Mouse (Mus musculus): Measurements from ENCODE around the gene Dip2b. TPM values are rescaled to one million over a fixed set of nuclear protein-coding genes. Genes with fewer than 3 reads are reported as not detected.
A peak's percentile ranks its signal among the peaks of the same experiment; 100 is the strongest.

Dip2b gene
- total RNA-seq, 2 experiments from 2014 or later = 64.8 to 68.3 TPM

DNA sequence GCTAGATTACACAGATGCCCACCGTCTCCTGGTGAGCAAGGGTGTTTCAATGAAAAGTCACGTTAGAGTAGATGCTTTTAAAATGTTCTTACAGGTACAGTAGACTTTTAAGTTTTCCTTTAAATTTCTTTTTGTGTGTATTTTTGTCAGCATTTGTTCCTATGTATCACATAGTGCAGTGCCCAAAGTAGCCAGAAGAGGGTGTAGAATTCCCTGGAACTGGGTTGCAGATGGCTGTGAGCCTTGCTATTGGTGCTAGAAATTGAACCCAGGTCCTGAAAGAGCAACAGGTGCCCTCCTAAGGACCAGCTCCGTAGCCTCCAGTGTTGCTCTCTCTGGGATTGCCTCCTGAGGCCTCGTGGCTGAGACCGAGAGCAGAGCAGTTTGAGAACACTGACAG, 150.1 kb downstream of the Dip2b start:
- DNase-seq (ENCODE audit: low spot score in 2 of 2) = no peak
- intact Hi-C loops (cut with DNase I) = no loop called here

DNA sequence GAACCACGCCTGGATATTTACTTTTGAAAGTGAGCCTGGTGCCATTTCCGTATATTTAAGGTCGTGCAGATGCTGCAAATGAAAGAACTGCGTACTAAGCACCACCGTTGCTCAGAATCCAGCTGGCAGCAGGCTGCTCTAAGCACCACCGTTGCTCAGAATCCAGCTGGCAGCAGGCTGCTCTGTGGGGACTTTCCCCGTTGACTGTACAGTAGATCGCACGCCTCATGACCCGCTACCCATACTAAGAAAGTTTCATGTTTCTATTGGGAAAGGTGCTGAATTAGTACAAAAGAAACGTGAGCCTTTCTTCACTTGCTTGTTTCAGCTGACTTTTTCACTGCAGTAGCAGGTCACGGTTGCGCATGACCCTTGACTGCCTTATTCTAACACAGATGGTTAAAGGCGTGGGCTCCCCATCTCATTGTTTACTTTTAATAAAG, 150.5 kb downstream of the Dip2b start:
- intact Hi-C loops (cut with DNase I) = no loop called here
- no peak for DNase-seq (ENCODE audit: low spot score in 2 of 2)

DNA sequence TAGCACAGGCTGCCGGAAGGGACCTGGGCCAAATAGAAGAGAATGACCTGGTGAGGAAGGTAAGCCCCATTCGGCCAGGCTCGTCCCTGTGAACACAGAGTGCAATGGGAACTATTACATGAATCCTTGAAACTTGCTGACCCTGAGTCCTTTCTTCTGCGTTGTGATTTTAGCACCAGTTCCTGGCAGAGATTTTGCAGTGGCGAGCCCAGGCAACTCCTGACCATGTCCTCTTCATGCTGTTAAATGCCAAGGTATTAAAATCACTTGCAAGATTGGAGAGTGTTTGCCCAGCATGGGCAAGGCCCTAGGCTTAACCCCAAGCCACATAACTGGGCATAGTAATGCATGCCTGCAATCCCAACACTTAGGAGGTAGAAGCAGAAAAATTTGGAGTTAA, 151.6 kb downstream of the Dip2b start:
- no peak for DNase-seq (ENCODE audit: low spot score in 2 of 2)
- intact Hi-C loops (cut with DNase I) = no loop called here

DNA sequence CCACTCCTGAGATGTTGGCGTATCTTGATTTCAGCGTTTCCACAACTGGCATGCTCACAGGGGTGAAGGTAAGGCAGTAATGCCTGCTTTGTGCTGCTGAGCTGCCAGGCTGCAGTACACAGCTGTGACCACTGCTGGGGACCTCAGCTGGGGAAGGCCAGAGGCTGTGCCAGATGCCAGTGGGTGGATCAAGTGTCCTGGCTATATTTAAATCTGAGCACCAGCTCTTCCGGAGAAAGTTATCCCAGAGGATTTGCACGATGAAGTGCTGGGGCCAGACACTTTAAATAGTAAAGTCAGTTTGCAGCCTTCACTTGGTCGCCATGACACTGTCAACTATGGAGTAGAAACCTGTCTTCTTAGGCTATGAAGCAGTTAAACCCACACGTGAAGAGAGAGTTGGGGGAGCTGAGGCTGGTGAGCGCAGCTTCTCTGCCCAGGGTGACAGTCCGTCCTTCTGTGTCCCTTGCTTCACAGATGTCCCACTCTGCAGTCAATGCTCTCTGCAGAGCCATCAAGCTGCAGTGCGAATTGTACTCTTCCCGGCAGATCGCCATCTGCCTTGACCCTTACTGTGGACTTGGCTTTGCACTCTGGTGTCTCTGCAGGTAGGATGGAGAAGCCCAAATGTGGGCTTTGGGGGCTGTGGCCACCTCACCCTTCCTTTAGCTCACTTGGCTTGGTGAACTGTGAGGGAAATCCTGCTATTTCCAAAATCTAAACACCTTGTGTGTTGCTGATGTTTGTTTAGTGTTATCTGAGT, 160.7 kb downstream of the Dip2b start:
- DNase-seq (ENCODE audit: low spot score in 2 of 2) = peak; percentile 36 to 47
- intact Hi-C loops (cut with DNase I) = no loop called here

DNA sequence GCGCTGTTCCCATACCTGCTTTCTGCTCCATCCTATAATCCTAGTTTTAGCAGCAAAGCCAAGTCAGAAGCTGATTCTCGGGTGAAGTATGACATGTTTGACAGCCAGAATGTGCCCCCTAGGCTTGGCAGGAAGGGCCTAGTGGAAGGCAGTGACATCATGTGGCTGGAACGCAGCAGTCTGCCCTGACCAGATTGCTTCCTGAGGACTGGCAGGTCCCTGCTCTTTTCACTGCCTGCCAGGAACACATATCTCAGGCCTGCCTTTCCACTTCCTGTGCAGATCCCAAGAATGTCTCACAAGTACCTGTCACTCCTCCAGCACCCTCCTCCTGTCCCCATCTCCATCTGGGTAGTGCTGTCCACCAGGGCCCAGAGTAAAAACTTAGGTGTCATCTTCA, 161.3 kb downstream of the Dip2b start:
- intact Hi-C loops (cut with DNase I) = no loop called here
- DNase-seq (ENCODE audit: low spot score in 2 of 2) = no peak

DNA sequence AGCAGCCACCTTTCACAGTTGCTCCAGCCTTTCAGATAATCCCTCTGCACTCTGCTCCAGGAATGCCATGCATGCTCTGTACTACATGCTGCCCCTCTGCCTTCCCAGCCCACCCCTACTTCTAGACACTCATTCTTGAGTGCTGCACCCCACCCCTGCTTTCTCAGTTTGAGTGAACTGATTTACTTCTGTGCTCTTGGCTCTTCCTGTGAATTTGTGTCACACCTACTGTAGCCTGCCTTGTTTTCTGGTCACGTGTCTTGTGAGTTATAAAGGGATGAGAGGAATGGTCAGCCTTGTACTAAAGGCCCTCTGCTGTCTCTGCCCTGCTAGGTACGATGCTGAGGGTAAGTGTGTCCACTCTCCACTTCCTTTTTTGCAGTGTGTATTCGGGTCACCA, 163.3 kb downstream of the Dip2b start:
- intact Hi-C loops (cut with DNase I) = no loop called here
- DNase-seq (ENCODE audit: low spot score in 2 of 2) = no peak

DNA sequence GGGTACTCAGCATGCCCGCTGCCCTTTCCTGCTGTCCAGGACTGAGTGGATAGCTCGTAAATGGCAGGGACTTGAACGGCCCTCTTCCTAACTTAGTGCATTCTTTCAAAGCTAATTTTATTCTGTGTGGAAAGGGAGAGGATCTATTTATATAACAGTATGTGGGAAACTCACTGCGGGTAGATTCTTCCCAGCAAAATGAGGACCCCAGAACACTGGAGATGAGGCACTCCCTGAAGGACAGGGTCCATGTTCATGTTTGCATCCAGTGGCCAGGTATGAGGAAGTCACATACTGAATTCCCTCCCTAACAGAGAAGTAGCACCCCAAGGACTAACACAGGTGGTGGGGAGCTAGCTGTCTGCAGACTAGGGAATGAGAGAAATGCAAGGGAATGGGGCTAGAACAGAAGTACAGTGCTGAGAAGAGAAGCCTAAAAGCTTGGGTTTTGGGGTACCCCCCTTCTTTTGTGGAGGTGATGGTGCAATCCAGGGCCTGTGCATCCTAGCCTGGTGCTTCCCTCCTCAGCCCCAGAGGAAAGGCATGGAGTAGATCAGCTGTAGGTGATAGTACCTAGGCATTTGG, 164.1 kb downstream of the Dip2b start:
- intact Hi-C loops (cut with DNase I) = no loop called here

DNA sequence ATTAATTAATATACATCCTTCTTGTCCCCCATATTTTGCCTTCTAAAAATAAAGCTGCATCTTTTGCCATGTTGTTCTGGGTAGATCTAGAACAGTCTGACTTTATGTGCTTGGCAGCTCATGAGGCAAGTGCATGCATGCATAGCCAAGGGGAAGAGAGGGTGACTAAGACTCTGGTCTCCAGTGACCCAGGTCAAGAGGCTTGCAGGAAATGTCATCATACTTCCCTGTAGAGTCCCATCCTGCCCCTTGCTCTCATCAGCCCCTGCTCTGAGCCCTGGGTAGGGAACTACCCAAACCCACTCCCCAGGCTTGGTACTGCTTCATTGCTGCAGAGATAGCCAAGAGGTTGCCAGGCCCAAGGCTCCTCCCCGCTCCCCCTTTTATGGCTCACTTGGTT, 166.1 kb downstream of the Dip2b start:
- intact Hi-C loops (cut with DNase I) = no loop called here
- DNase-seq (ENCODE audit: low spot score in 2 of 2) = no peak

More for the DNA sequence above, 164.1 kb downstream of the Dip2b start:
- DNase-seq (ENCODE audit: low spot score in 2 of 2) = peak; percentile 44 to 57

DNA sequence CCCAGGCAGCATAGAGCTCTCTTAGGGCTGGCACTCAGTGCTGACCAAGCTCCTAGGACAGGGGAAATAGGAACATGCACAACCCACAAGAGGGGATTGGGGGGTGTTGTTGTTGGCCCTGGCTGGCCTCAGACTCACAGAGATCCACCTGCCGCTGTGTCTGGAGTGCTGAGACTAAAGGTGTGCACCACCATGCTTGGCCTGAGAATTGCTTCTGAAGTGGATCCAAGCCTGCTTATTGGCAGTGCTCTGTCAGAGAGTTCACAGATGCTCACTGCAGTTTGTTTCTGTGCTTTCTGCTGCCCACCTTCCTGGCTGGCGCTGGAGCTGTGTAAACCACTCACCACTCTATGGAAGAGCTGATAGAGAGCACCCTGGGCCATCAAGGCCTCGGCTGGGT, 171.5 kb downstream of the Dip2b start:
- intact Hi-C loops (cut with DNase I) = no loop called here
- no peak for DNase-seq (ENCODE audit: low spot score in 2 of 2)

DNA sequence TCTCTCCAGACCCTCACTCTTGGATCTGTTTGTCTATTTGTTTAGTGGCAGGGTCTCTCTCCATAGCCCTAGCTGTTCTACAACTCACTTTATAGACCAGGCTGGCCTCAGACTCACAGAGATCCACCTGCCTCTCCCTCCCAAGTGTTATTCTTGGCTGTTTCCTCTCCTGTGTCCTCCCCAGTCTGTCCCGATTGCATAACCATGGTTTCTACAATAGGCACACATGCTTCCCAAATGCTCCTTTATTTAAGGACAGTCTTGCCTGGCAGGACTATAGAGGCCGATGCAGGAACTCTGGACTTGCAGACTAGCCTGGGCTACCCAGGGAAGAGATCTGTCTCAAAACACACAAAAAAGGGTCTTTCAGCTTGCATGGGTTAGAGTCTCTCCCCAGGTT, 174.9 kb downstream of the Dip2b start:
- DNase-seq (ENCODE audit: low spot score in 2 of 2) = no peak
- intact Hi-C loops (cut with DNase I) = no loop called here

DNA sequence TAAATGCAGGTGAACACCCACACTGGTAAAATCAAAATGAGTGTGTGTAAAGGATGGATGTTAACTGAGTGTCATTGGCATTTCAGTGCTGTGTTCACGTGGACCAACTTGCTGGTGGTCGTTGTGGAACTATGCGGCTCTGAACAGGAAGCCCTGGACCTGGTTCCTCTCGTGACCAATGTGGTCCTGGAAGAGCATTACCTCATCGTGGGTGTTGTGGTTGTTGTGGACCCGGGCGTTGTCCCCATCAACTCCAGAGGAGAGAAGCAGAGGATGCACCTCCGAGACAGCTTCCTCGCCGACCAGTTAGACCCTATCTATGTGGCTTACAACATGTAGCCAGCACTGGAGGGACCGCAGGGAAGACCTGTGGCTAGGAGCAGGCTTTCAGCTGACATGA, 176.6 kb downstream of the Dip2b start:
- no peak for DNase-seq (ENCODE audit: low spot score in 2 of 2)
- intact Hi-C loops (cut with DNase I) = no loop called here

DNA sequence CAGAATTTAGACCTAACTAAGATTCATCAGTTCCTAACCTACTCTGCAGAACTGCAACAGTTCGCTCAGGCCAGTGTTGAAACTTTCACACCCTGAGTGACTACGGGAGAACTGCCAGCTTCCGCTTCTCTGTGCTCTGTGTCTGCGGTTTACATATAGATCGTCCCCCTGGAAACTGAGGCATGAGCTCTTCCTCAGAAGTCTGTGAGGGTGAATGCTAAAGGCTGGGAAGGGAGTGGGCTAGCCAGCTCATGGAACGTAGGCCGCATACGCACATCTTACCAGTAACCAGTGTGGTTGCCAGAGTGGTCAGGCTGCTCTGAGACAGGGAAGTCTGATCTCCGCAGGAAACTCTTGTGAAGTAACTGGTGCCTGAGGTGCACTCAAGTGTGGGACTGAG, 177.7 kb downstream of the Dip2b start:
- DNase-seq (ENCODE audit: low spot score in 2 of 2) = no peak
- intact Hi-C loops (cut with DNase I) = no loop called here

DNA sequence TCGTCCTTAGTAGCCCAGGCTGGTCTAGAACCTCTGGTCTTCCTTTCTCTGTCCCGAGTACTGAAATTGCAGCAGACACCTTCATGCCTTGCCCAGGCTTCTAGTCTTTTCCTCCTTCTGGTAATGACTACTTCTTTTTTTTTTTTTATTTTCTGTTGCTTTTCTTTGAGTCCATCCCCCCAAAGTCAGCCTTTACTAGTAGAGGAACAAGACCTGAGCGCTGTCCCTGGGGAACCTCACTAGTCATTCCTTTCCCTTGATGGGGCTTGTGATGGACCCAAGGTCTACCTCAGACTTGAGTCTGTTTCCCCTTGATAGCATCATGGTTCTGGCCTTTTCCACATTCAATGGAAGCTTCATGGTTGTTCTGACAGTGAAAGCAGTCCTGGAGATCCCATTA, 179.6 kb downstream of the Dip2b start:
- intact Hi-C loops (cut with DNase I) = no loop called here
- DNase-seq (ENCODE audit: low spot score in 2 of 2) = no peak

DNA sequence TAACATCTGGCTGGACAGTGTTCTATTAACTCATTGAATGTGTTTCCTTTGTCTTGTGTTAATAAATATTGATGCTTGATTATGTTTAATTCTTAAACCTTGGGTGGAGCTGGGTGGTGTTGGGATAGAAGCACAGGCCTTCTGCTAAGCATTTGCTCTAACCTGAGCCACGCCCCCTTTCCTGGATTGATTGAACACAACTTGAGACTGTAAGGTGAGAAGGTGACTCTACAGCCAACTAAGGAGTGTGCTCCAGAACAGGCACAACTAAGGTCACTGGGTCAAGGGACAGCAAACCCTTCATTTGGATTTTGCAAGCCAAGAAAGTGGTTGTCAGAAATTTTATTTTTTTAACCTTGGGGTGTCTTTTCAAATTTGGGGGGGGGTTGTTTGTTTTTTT, 180.9 kb downstream of the Dip2b start:
- DNase-seq (ENCODE audit: low spot score in 2 of 2) = no peak
- intact Hi-C loops (cut with DNase I) = no loop called here

DNA sequence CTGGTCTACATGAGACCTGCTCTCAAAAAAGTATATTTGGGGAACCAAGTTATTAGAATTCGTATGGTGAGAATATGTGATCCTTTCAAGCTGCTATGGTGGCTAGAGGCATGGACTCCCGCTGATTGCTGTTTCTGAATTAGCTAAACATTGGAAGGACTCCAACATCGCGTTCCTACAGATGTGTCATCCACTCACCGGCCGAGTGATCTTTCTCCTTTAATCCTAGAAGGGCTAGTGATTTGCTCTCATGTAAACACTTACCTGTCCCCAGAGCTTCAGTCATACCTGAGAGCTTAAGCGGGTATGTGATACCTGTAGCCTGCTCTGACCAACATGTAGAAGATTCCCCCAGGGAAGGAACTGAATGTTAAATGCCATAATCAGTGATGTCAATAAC, 182.5 kb downstream of the Dip2b start:
- no peak for DNase-seq (ENCODE audit: low spot score in 2 of 2)
- intact Hi-C loops (cut with DNase I) = no loop called here

DNA sequence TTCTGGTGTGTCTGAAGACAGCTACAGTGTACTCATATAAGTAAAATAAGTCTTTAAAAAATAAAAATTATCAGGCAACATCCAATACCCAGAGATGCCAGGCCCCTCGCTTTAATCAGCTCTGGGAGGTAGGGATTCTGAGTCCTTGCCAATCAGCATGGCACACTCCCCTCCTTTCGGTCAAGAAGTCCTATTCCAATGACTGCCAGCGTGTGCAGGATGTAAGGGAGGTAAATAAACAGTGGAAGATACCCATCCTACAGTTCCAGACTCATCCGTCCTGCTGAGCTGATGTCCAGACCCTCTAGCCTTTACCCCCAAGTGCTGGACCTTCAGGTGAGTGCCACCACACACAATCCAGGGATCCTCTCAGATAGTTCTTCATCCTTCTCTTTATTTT, 186.9 kb downstream of the Dip2b start:
- intact Hi-C loops (cut with DNase I) = loop anchor here (5.0 kb wide), 1 partner anchor 188 kb away; the partner anchor contains the start of gene Dip2b
- DNase-seq (ENCODE audit: low spot score in 2 of 2) = no peak

DNA sequence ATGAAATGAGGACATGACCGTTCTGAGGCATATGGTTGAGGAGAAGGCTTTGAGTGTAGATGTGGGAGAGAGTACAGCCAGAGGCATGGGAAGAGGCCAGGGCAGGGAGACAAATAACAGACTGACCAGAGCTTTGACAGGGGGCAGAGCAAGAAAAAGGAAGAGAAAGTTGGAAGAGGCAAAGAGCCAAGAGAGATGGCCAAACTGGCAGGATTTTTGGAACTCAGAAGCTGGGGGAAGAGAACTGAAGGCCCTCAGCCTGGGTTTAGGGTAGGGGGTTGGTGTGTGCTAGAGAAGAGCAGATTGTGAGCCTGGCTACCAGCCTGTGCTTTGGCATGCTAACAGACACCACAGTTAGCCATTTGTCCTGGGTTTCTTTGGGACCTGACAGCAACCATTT, 187.4 kb downstream of the Dip2b start:
- intact Hi-C loops (cut with DNase I) = loop anchor here (2.0 to 5.0 kb wide), 2 partner anchors 79 to 189 kb away; partner anchors contain the start of genes Dip2b and Mettl7a1

DNA sequence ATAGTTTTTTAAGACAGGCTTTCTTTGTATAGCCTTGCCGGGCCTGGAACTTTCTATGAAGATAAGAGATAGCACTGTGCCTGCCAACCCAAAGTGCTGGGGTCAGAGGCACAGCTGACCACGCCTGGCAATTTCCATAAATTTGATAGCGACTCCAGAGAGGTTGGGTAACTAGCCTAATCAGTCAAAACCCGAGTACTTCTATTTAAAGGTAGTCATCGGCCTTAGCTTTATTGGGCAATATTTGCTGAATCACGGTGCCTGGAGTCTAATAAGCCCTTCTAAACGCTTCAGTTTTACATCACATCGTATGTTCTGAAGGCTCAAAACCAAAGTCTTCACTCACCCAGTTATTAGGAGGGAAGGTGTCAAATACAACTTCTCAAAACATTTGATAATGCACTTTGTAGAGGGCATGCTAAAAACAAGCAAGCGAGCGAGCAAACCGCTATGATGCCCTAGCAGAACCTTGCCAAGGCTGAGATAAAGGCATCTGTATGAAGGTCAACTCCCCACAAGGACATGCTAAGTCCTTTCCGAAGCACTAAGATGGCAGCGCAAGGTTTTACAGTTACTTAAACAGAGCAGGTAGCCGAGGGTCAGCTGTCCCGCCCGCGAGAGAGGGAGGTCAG, 188.7 kb downstream of the Dip2b start:
- intact Hi-C loops (cut with DNase I) = loop anchor here (2.0 to 5.0 kb wide), 2 partner anchors 78 to 190 kb away; partner anchors contain the start of genes Dip2b and Mettl7a1

More for the DNA sequence above, 187.4 kb downstream of the Dip2b start:
- DNase-seq (ENCODE audit: low spot score in 2 of 2) = no peak

DNA sequence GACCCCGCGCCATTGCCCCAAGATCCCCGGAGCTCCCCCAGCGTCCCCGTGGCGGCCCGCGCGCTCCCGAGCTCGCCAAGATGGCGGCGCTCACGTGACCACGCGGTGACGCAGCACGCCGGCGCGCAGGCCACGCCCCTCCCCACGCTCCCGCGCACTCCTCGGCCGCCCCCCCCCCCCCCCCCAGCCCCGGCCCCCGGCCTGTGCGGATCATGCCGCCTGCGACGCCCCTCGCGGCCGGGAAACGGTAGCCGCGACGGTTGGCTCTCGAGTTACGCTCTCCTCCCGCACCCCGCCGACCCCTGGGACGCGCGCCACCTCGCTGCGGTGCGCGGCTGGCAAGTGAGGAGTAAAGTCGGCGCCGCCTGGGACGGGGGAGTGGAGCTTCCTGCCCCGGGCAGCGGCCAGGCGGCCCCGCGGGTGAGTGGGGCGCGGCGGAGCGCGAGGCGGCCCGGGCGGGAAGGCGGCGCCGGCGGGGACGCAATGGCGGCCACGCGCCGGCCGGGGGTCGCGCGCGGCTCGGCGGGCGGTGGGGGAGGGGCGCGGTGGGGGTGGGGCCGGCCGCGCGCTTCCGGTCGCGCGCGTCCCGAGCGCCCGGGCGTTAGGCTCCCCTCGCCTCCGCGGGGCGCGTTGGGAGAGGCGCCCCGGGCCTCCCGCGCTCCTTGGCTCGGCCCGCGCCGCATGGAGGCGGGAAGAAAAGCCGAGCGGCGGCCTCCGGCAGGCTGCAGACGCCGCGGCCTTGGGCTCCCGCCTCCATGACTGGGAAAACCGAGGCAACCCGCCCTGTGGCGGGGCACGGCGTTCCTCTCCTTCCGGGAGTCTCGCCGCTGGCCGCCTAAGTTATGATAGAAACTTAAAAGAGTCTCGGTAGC, 189.4 kb downstream of the Dip2b start, which contains the start of gene Atf1:
Atf1 (plus strand) TSS at position 157 of the 872 bp plus-strand sequence.
- intact Hi-C loops (cut with DNase I) = loop anchor here (2.0 to 5.0 kb wide), 2 partner anchors 77 to 191 kb away; partner anchors contain the start of genes Dip2b and Mettl7a1
- peak; percentile 90 to 92 for DNase-seq (ENCODE audit: low spot score in 2 of 2)

More for the DNA sequence above, 188.7 kb downstream of the Dip2b start:
- DNase-seq (ENCODE audit: low spot score in 2 of 2) = no peak
